Mouse (Mus musculus) megakaryocyte-erythroid progenitor cell, adult 5-6 weeks (primary cell): ENCODE measurements at regions not wholly inside any gene's neighbourhood (a gene's known extent, or its start where the extent isn't known, plus 50 kb on each side); places are given as distances from the start of the nearest gene placed in this dataset.

Source experiments
- ATAC-seq: replicated peaks from 2 replicates; pipeline ENCODE4 v1.8.0; 2016; ENCODE audit warnings: mild to moderate bottlenecking, inconsistent platforms; ENCODE audit not compliant: severe bottlenecking, poor library complexity, low FRiP score, low TSS enrichment

- no peak for ATAC-seq
Measured at GRCm38 (mm10) chr5:42578208-42578844, 510.6 kb downstream of the Gm16223 start.

- ATAC-seq: no peak
Measured at GRCm38 (mm10) chr5:42620698-42621097, 552.9 kb downstream of the Gm16223 start.

GRCm38 (mm10) chr5:42636162-42636823, 568.5 kb downstream of the Gm16223 start:
- no peak for ATAC-seq

- ATAC-seq: no peak
Measured at GRCm38 (mm10) chr5:42656460-42656859, 576.5 kb upstream of the Cpeb2 start.

GRCm38 (mm10) chr5:42659994-42660393, 573.0 kb upstream of the Cpeb2 start:
- ATAC-seq: no peak

GRCm38 (mm10) chr5:42679617-42680016, 553.4 kb upstream of the Cpeb2 start:
- no peak for ATAC-seq

- no peak for ATAC-seq
Measured at GRCm38 (mm10) chr5:42685356-42686057, 547.5 kb upstream of the Cpeb2 start.

- ATAC-seq: no peak
Measured at GRCm38 (mm10) chr5:42687176-42687575, 545.8 kb upstream of the Cpeb2 start.
